10 mouse cellular contexts compared by ENCODE assay signal in genomic region chr3:38820315-38820714, GRCm38 (mm10).
DNase-seq lines count a peak whose midpoint lies in the region; ATAC-seq and TF ChIP-seq lines count a peak whose summit lies in the region.
"Had no signal": no experiment of that assay in that cellular context is flagged by ENCODE, and none has a peak within 500 bp of the region (broad histone marks: within the 10 kb centered on the region; RNA-seq: fewer than 3 reads in every experiment).

No protein-coding gene starts in this region.

- ATAC-seq in frontal cortex, adult (ENCODE audit: low TSS enrichment): peak; percentile 81
- peak; percentile 30 for ATAC-seq in lung, postnatal 0 days
- peak; percentile 51; the same call in 1 of the 2 replicates for ATAC-seq in hindbrain, embryonic 14.5 days (ENCODE audit: low FRiP score)

- H3K9me3 ChIP-seq in lung, postnatal 0 days (ENCODE audit: low read length): no peaks in the 10 kb centered on the region
- no peaks in the 10 kb centered on the region for H3K9me3 ChIP-seq in hindbrain, embryonic 14.5 days (ENCODE audit: control insufficient read depth, low read length)
- H3K9me3 ChIP-seq: stomach, embryonic 15.5 days had no signal

- H3K4me3 ChIP-seq in lung, postnatal 0 days (ENCODE audit: low read depth, low read length): no peak overlapping the region
- no peak overlapping the region for H3K4me3 ChIP-seq in hindbrain, embryonic 14.5 days (replicated peaks; ENCODE audit: low read length)
- H3K4me3 ChIP-seq: stomach, embryonic 15.5 days had no signal

- H3K4me2 ChIP-seq in lung, postnatal 0 days (replicated peaks; ENCODE audit: low read depth, low read length): no peak overlapping the region
- H3K4me2 ChIP-seq in hindbrain, embryonic 14.5 days (replicated peaks): no peak overlapping the region

- H3K27ac ChIP-seq in lung, postnatal 0 days (ENCODE audit: low read length): no peak overlapping the region
- H3K27ac ChIP-seq in hindbrain, embryonic 14.5 days: no peak overlapping the region
- H3K27ac ChIP-seq: stomach, embryonic 15.5 days had no signal

- H3K9ac ChIP-seq in lung, postnatal 0 days (replicated peaks; ENCODE audit: low read depth): no peak overlapping the region
- H3K9ac ChIP-seq in hindbrain, embryonic 14.5 days: no peak overlapping the region
- H3K9ac ChIP-seq: stomach, embryonic 15.5 days had no signal

- H3K4me1 ChIP-seq in lung, postnatal 0 days (ENCODE audit: insufficient read depth, low read depth, low read length): no peaks in the 10 kb centered on the region
- H3K4me1 ChIP-seq in hindbrain, embryonic 14.5 days (replicated peaks; ENCODE audit: control insufficient read depth, insufficient read depth, low read length): peaks cover 10% of the 10 kb centered on the region
- H3K4me1 ChIP-seq: stomach, embryonic 15.5 days had no signal

- WGBS in lung, postnatal 0 days: 76% methylated on average over 7 of the region's 7 CpGs
- 85% methylated on average over 7 of the region's 7 CpGs for WGBS in hindbrain, embryonic 14.5 days

- no peaks in the 10 kb centered on the region for H3K36me3 ChIP-seq in lung, postnatal 0 days (ENCODE audit: insufficient read depth, low read length)
- H3K36me3 ChIP-seq in hindbrain, embryonic 14.5 days (replicated peaks; ENCODE audit: control insufficient read depth, insufficient read depth): no peaks in the 10 kb centered on the region
- H3K36me3 ChIP-seq: stomach, embryonic 15.5 days had no signal

- no peaks in the 10 kb centered on the region for H3K27me3 ChIP-seq in lung, postnatal 0 days (replicated peaks; ENCODE audit: insufficient read depth, low read length)
- H3K27me3 ChIP-seq in hindbrain, embryonic 14.5 days (ENCODE audit: control insufficient read depth, insufficient read depth, low read length): no peaks in the 10 kb centered on the region
- H3K27me3 ChIP-seq: stomach, embryonic 15.5 days had no signal

- no peak for TF ChIP-seq CTCF in lung, postnatal 0 days (IDR thresholded peaks at IDR 0.05)

- no peak for TF ChIP-seq EP300 in lung, postnatal 0 days (IDR thresholded peaks at IDR 0.05)

- DNase-seq in frontal cortex, postnatal 25 days (ENCODE audit: low spot score in 2 of 2): no peak
- no peak for DNase-seq in lung, postnatal 0 days (ENCODE audit: low spot score)
- DNase-seq in lung, adult 18-20 months: no peak
- DNase-seq in hindbrain, embryonic 14.5 days (ENCODE audit: low spot score): no peak
- peak; percentile 9 for DNase-seq in right cerebral cortex, postnatal 4 days
- no peak for DNase-seq in adrenal gland, adult 2 months
- DNase-seq in embryo, embryonic 9.5 days (ENCODE audit: extremely low spot score): no peak
- DNase-seq: kidney, postnatal 36 days had no signal

Comparison
In these comparisons a context has a peak if more than half of its experiments do, and no peak if none do; other contexts are left out.
1. ATAC-seq: peak in every context shown above with its lines; median percentile 81 in frontal cortex, adult; 51 in hindbrain, embryonic 14.5 days; 30 in lung, postnatal 0 days.